Mouse (Mus musculus): ENCODE results near the gene Thrb.
"Not testable (repeated sequence)": the region's sequence is repeated elsewhere in the genome, so short reads cannot be mapped to it uniquely, and the experiment has no call there.

Thrb gene

DNA sequence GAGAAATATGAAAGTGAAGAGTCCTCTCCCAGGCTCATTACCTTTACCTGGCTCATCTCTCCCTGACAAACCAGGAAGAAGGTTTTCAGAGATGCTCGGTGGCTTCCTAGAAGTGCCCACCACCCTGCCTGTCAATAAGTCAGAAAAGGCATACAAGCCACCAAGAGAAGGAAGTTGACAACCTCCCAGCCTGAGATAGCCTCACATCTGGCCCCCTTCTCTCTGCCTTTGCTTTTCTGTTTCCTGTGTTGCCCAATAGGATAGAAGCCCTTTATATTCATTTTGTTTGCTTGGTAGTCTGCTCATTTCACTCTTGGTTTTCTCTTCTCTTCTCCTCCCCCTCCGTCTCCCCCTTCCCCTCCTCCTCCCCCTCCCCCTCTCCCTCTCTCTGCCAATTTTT is 273.4 kb downstream of the Thrb start:
- DNase-seq (ENCODE audit: extremely low read depth, low read depth), result no peak

DNA sequence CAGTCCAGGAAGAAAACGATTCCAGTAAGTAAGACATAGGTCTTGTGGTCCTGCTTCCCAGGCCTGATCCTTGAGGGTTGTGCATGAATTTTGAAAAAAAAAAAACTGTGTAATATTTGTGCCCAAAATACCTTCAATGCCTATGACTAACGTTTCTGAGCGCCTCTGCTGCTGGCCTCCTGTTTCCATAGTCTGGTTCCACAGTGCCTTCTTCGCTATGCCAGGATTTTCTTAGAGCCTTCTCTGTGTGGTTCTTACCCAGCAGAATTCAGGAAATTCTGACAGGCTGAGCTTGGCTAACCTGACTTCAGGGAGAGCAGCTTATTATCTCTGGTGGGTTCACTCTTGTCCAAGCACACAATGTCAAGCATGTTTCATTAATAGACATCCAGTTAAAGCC is 274.7 kb downstream of the Thrb start:
- not testable (repeated sequence) for DNase-seq (ENCODE audit: extremely low read depth, low read depth)

GRCm38 (mm10) chr14:17954038-17954437 is 294.0 kb downstream of the Thrb start:
- DNase-seq (ENCODE audit: extremely low read depth, low read depth), result no peak

GRCm38 (mm10) chr14:17959901-17960300 is 299.8 kb downstream of the Thrb start:
- DNase-seq (ENCODE audit: extremely low read depth, low read depth), result no peak

GRCm38 (mm10) chr14:17967117-17967726 is 307.2 kb downstream of the Thrb start:
- DNase-seq (ENCODE audit: extremely low read depth, low read depth), result no peak

DNA sequence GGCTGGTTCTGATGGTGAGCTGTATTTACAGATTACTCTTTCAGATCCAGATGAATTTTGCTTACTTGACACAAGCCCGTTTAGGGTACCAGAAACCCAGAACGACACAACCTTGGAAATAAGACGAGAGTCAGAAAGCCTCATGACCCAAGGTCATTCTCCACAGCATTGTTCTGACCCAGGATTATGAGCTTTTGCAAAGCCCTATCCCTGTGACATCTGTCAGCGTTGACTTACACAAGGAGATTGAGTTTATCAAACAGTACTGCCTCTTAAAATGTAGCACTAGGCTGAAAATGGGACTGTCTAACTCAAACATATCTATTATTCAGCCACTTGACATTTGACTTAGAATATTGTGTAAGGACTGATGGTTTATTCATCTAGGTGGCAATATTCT is 312.1 kb downstream of the Thrb start:
- no peak for DNase-seq (ENCODE audit: extremely low read depth, low read depth)

GRCm38 (mm10) chr14:17972665-17973064 is 312.6 kb downstream of the Thrb start:
- no peak for DNase-seq (ENCODE audit: extremely low read depth, low read depth)

GRCm38 (mm10) chr14:17975786-17976185 is 315.7 kb downstream of the Thrb start:
- no peak for DNase-seq (ENCODE audit: extremely low read depth, low read depth)

DNA sequence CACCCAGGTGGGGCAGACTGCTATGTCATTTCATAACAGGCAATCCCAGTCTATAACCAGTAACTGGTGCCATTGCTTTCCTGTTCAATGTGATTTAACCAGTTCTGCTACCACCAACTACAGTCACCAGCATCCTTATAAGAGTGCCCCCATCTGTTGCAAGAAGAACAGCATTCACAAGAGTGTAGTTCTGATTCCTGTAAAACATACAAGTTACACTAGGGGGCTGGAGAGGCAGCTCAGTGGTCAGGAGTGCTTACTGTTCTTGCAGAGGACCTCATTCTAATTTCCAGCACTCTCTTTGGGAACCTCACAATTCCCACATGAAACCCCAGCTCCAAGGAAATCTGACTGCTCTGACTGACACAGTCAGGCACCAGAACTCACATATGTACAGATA is 318.2 kb downstream of the Thrb start:
- no peak for DNase-seq (ENCODE audit: extremely low read depth, low read depth)

- no peak for DNase-seq (ENCODE audit: extremely low read depth, low read depth)
Observed at GRCm38 (mm10) chr14:17981258-17981657, 321.2 kb downstream of the Thrb start.

DNA sequence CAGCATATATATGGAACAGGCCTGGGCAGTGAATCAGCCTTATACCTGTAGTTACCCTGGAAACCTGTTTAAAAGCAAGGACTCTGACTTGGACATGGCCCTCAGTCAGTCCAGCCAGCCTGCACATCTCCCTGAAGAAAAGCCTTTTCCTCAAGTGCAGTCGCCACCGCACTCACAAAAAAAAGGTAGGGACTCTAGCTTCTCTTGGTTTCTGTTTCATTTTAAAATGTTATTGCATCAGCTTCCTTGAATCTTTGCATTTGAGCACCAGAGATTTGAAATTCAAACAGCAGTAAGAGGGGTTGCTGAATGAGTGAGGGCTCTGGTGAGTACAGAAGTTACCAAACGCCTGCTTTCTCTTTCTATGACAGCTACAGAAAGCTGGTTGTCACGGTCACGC is 322.0 kb downstream of the Thrb start:
- no peak for DNase-seq (ENCODE audit: extremely low read depth, low read depth)

- no peak for DNase-seq (ENCODE audit: extremely low read depth, low read depth)
Observed at GRCm38 (mm10) chr14:17983390-17983789, 323.3 kb downstream of the Thrb start.

- DNase-seq (ENCODE audit: extremely low read depth, low read depth), result no peak
Observed at GRCm38 (mm10) chr14:17983839-17984238, 323.8 kb downstream of the Thrb start.

- no peak for DNase-seq (ENCODE audit: extremely low read depth, low read depth)
Observed at GRCm38 (mm10) chr14:17988580-17988979, 328.5 kb downstream of the Thrb start.

GRCm38 (mm10) chr14:17989182-17989581 is 329.1 kb downstream of the Thrb start:
- no peak for DNase-seq (ENCODE audit: extremely low read depth, low read depth)

DNA sequence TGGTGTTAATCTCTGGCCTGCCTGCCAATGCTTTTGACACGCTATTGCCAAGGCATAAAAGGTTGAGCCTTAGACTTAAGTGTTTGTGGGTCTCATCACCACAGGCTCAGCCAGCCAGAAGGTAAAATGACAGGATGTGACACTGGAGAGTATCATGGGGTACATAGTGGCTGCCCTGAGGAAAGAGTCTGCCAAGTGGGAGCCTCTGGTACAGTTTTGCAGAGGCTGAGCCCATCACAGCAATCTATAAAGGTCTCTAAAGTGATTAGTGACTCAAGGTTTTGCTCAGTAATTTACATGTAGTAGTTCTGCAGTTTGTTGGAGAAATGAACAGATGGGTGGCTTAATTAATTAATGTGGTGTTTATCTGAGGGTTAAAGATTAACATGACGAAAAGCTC is 330.1 kb downstream of the Thrb start:
- DNase-seq (ENCODE audit: extremely low read depth, low read depth), result no peak

- DNase-seq (ENCODE audit: extremely low read depth, low read depth), result no peak
Observed at GRCm38 (mm10) chr14:18001886-18002285, 341.8 kb downstream of the Thrb start.

- no peak for DNase-seq (ENCODE audit: extremely low read depth, low read depth)
Observed at GRCm38 (mm10) chr14:18003686-18004085, 343.6 kb downstream of the Thrb start.

GRCm38 (mm10) chr14:18008524-18008923 is 348.5 kb downstream of the Thrb start:
- DNase-seq (ENCODE audit: extremely low read depth, low read depth), result no peak

DNA sequence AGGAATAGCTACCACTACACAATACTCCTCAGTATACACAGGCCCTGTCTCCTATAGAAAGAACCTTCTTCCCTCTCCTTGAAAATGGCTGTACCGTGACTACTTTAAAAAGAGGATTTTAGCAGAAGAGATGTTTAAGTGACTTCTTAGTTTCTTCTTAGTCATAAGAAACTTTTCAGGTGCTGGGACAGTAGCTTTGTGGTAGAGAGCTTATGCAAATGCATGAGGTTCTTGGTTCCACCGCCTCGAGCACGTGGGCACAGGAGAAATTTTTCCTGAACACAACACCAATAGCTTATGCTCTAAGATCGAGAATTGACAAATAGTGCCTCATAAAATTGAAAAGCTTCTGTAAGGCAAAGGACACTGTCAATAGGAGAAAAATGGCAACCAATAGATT is 356.5 kb downstream of the Thrb start:
- no peak for DNase-seq (ENCODE audit: extremely low read depth, low read depth)

DNA sequence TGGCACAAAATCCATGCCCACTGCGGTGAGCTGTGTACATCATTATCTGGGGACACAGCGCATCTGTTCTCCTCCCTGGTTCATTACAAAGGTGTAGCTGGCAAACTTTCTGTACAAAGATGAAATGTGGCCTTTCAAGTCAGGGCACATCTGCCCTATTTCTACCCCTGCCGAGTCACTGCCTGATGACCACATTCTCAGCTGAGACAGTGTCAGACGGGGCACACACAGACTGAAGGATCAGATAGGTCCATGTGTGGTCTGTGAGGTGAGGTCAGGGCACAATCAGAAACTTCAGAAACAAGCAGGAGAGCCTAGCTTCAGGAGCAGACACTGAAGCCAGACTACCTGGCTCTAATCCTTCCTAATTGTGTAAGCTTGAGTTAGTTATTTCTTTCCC is 360.1 kb downstream of the Thrb start:
- no peak for DNase-seq (ENCODE audit: extremely low read depth, low read depth)

GRCm38 (mm10) chr14:18020636-18021035 is 360.6 kb downstream of the Thrb start:
- DNase-seq (ENCODE audit: extremely low read depth, low read depth), result no peak

GRCm38 (mm10) chr14:18021726-18022125 is 361.7 kb downstream of the Thrb start:
- no peak for DNase-seq (ENCODE audit: extremely low read depth, low read depth)

GRCm38 (mm10) chr14:18022351-18022750 is 362.3 kb downstream of the Thrb start:
- DNase-seq (ENCODE audit: extremely low read depth, low read depth), result no peak

All from MEL-GATA-1-ER (cell line).